Mouse (Mus musculus): ENCODE measurements at regions not wholly inside any gene's neighbourhood (a gene's known extent, or its start where the extent isn't known, plus 50 kb on each side); places are given as distances from the start of the nearest gene placed in this dataset.

DNA sequence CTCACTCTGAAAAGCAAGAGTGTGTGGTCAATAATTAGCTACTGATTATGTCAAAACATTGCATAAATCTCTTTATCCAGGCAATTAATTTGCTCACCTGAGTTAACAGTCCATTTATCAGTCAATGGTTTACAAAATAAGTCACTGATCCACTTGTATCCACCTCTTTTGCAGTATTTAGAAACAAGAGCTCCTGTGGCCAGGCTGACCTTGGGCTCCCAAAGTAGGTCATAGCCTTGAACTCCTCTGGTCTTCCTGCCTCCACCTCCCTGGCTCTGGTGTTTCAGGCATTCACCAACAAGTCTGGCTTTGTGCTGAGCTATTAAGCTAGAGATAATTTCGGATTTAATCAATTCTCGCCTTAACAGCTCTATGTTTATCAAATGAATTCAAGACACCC is 675.8 kb upstream of the Tmem132c start:
- no peak overlapping the region for H3K27ac ChIP-seq (ENCODE audit: insufficient read depth, low read depth)
- H3K27me3 ChIP-seq (replicated peaks) = no peaks in the 10 kb centered on the region
- H3K4me1 ChIP-seq (ENCODE audit: control insufficient read depth in 1 of 2, insufficient read depth in 2 of 2) = no peaks in the 10 kb centered on the region
- H3K4me3 ChIP-seq (replicated peaks in 1 of 3; ENCODE audit: low read depth in 2 of 3, low read length in 2 of 3, poor library complexity in 1 of 3) = no peak overlapping the region
- DNase-seq (ENCODE audit: extremely low read depth) = no peak
- H3K79me2 ChIP-seq (replicated peaks; ENCODE audit: control insufficient read depth, extremely low read depth, insufficient read depth, poor library complexity, severe bottlenecking) = no peaks in the 10 kb centered on the region
- H3K4me2 ChIP-seq (ENCODE audit: insufficient read depth, low read depth, poor library complexity, severe bottlenecking) = no peak overlapping the region
- in situ Hi-C loops (cut with MboI; ENCODE audit: low pct_ligation_motif_present, low pct_unique_long_range_greater_than_20kb, low sequenced_read_pairs) = no loop called here
- dilution Hi-C loops (cut with MboI; ENCODE audit: extremely low pct_ligation_motif_present, extremely low pct_unique_long_range_greater_than_20kb, low sequenced_read_pairs) = no loop called here
- TF ChIP-seq MYC (IDR thresholded peaks at IDR 0.05; ENCODE audit: low read depth, low read length) (no peak), POLR2A (IDR thresholded peaks at IDR 0.05; ENCODE audit: low read depth, low read length) (no peak), TCF12 (IDR thresholded peaks at IDR 0.05; ENCODE audit: low read depth, low read length) (no peak), MAZ (IDR thresholded peaks at IDR 0.05; ENCODE audit: low read depth, low read length) (no peak), RAD21 (IDR thresholded peaks at IDR 0.05; ENCODE audit: low read depth, low read length) (no peak), ZNF384 (IDR thresholded peaks at IDR 0.05; ENCODE audit: low read depth, low read length) (no peak), SIN3A (IDR thresholded peaks at IDR 0.05; ENCODE audit: low read length) (no peak), UBTF (IDR thresholded peaks at IDR 0.05; ENCODE audit: low read depth, low read length) (no peak), JUND (conservative IDR thresholded peaks at IDR 0.05; ENCODE audit: low read depth, low read length) (no peak), BHLHE40 (IDR thresholded peaks at IDR 0.05; ENCODE audit: low read depth, low read length) (no peak), MEF2A (IDR thresholded peaks at IDR 0.05; ENCODE audit: borderline replicate concordance, low read depth, low read length) (no peak), ETS1 (conservative IDR thresholded peaks at IDR 0.05; ENCODE audit: low read depth, low read length) (no peak), NRF1 (IDR thresholded peaks at IDR 0.05; ENCODE audit: low read depth, low read length) (no peak), EP300 (IDR thresholded peaks at IDR 0.05; ENCODE audit: low read length) (no peak), E2F4 (IDR thresholded peaks at IDR 0.05; ENCODE audit: insufficient replicate concordance, low read depth, low read length) (no peak), ZC3H11A (IDR thresholded peaks at IDR 0.05; ENCODE audit: low read depth, low read length) (no peak), ZMIZ1 (IDR thresholded peaks at IDR 0.05; ENCODE audit: low read depth, low read length) (no peak), PAX5 (IDR thresholded peaks at IDR 0.05; ENCODE audit: low read length) (no peak)
- H3K9me3 ChIP-seq (replicated peaks; ENCODE audit: low read length) = peaks cover 64% of the 10 kb centered on the region
- no peaks in the 10 kb centered on the region for H3K36me3 ChIP-seq (replicated peaks in 1 of 2; ENCODE audit: control insufficient read depth in 1 of 2, insufficient read depth in 1 of 2, low read length in 1 of 2)
- no peak overlapping the region for H3K9ac ChIP-seq (ENCODE audit: insufficient read depth, low read depth)

DNA sequence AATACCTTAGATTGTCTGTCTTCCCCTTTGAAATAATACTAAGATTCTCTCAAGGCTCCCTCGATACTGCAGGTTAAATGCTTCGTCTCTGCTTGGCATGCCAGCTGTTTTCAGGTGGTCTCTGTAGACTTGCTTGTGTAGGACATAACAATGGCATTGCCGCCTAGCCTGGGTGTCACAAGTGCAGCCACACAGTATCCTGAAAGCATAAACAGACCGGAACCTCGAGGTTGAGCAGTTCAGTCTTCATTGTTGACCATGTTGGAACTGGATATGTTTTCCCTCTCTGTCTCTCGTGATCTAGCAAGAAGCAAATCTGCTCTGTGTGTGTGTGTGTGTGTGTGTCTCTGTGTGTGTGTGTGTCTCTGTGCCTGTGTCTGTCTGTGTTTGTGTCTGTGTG is 675.4 kb upstream of the Tmem132c start:
- no peaks in the 10 kb centered on the region for H3K36me3 ChIP-seq (replicated peaks in 1 of 2; ENCODE audit: control insufficient read depth in 1 of 2, insufficient read depth in 1 of 2, low read length in 1 of 2)
- in situ Hi-C loops (cut with MboI; ENCODE audit: low pct_ligation_motif_present, low pct_unique_long_range_greater_than_20kb, low sequenced_read_pairs) (no loop called here), dilution Hi-C loops (cut with MboI; ENCODE audit: extremely low pct_ligation_motif_present, extremely low pct_unique_long_range_greater_than_20kb, low sequenced_read_pairs) (no loop called here)
- H3K9me3 ChIP-seq (replicated peaks; ENCODE audit: low read length) = peaks cover 64% of the 10 kb centered on the region
- H3K9ac ChIP-seq (ENCODE audit: insufficient read depth, low read depth) = no peak overlapping the region
- TF ChIP-seq MEF2A (IDR thresholded peaks at IDR 0.05; ENCODE audit: borderline replicate concordance, low read depth, low read length) (no peak), RCOR1 (conservative IDR thresholded peaks at IDR 0.05; ENCODE audit: low read depth, low read length) (no peak), PAX5 (IDR thresholded peaks at IDR 0.05; ENCODE audit: low read length) (no peak), CTCF (conservative IDR thresholded peaks at IDR 0.05 in 1 of 2, IDR thresholded peaks at IDR 0.05 in 1 of 2; ENCODE audit: low read depth in 2 of 2, low read length in 2 of 2) (no peak), RAD21 (IDR thresholded peaks at IDR 0.05; ENCODE audit: low read depth, low read length) (no peak), POLR2AphosphoS2 (IDR thresholded peaks at IDR 0.05; ENCODE audit: low read depth, low read length) (no peak), MYC (IDR thresholded peaks at IDR 0.05; ENCODE audit: low read depth, low read length) (no peak), MAFK (IDR thresholded peaks at IDR 0.05; ENCODE audit: insufficient replicate concordance, low read length) (no peak), EP300 (IDR thresholded peaks at IDR 0.05; ENCODE audit: low read length) (no peak), ZNF384 (IDR thresholded peaks at IDR 0.05; ENCODE audit: low read depth, low read length) (no peak), CHD1 (IDR thresholded peaks at IDR 0.05; ENCODE audit: low read depth, low read length) (no peak), JUND (conservative IDR thresholded peaks at IDR 0.05; ENCODE audit: low read depth, low read length) (no peak), KAT2A (IDR thresholded peaks at IDR 0.05; ENCODE audit: insufficient replicate concordance, low read length) (no peak), GABPA (IDR thresholded peaks at IDR 0.05; ENCODE audit: insufficient replicate concordance, low read depth, low read length) (no peak), SIN3A (IDR thresholded peaks at IDR 0.05; ENCODE audit: low read length) (no peak), TBP (conservative IDR thresholded peaks at IDR 0.05; ENCODE audit: low read depth, low read length) (no peak), ELF1 (IDR thresholded peaks at IDR 0.05; ENCODE audit: low read depth, low read length) (no peak)
- no peaks in the 10 kb centered on the region for H3K27me3 ChIP-seq (replicated peaks)
- H3K27ac ChIP-seq (ENCODE audit: insufficient read depth, low read depth) = no peak overlapping the region
- no peaks in the 10 kb centered on the region for H3K4me1 ChIP-seq (ENCODE audit: control insufficient read depth in 1 of 2, insufficient read depth in 2 of 2)
- H3K4me2 ChIP-seq (ENCODE audit: insufficient read depth, low read depth, poor library complexity, severe bottlenecking) = no peak overlapping the region
- no peak for DNase-seq (ENCODE audit: extremely low read depth)
- H3K79me2 ChIP-seq (replicated peaks; ENCODE audit: control insufficient read depth, extremely low read depth, insufficient read depth, poor library complexity, severe bottlenecking) = no peaks in the 10 kb centered on the region
- H3K4me3 ChIP-seq (replicated peaks in 1 of 3; ENCODE audit: low read depth in 2 of 3, low read length in 2 of 3, poor library complexity in 1 of 3) = no peak overlapping the region

Measured in CH12.LX (cell line).